Mouse (Mus musculus): ENCODE measurements around the gene Wee2. TPM values are rescaled to one million over a fixed set of nuclear protein-coding genes. Genes with fewer than 3 reads are reported as not detected.

Gene Wee2
- total RNA-seq, 2 experiments from 2014 or later: not detected

GRCm38 (mm10) chr6:40428696-40429095, 10.2 kb upstream of the Wee2 start:
- DNase-seq: no peak
- TF ChIP-seq CTCF (IDR thresholded peaks at IDR 0.05): no peak
- no peak overlapping the region for H3K4me3 ChIP-seq
- intact Hi-C loops (cut with DNase I): no loop called here
- no peak overlapping the region for H3K27ac ChIP-seq

DNA sequence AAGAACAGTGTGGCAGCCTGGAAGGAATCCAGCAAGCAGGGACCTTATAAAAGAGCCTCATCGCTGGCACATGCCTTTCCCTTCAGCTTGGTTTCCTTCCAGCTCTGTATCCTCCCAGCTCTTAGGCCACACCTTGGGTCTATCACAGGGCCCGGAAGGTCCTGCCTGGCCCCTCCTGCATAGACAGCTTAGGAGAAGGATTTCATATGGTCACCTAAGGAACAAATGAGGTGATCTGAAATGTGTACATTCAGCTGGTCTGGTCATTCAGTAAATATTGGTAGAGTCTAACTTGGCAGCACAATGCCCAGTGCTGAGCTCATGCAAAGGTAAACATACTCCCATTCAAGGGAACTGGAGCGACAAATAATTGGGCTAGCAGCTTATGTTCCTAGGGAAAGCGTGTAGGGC, 9.4 kb upstream of the Wee2 start:
- DNase-seq: no peak
- no peak for TF ChIP-seq CTCF (IDR thresholded peaks at IDR 0.05)
- no peak overlapping the region for H3K4me3 ChIP-seq
- intact Hi-C loops (cut with DNase I): no loop called here
- H3K27ac ChIP-seq: no peak overlapping the region

GRCm38 (mm10) chr6:40430251-40430650, 8.6 kb upstream of the Wee2 start:
- H3K27ac ChIP-seq: no peak overlapping the region
- TF ChIP-seq CTCF (IDR thresholded peaks at IDR 0.05): no peak
- no peak for DNase-seq
- intact Hi-C loops (cut with DNase I): no loop called here
- H3K4me3 ChIP-seq: no peak overlapping the region

GRCm38 (mm10) chr6:40430878-40431277, 8.0 kb upstream of the Wee2 start:
- Histone ChIP-seq H3K4me3 (no peak overlapping the region), H3K27ac (no peak overlapping the region)
- TF ChIP-seq CTCF (IDR thresholded peaks at IDR 0.05): no peak
- intact Hi-C loops (cut with DNase I): no loop called here
- no peak for DNase-seq

DNA sequence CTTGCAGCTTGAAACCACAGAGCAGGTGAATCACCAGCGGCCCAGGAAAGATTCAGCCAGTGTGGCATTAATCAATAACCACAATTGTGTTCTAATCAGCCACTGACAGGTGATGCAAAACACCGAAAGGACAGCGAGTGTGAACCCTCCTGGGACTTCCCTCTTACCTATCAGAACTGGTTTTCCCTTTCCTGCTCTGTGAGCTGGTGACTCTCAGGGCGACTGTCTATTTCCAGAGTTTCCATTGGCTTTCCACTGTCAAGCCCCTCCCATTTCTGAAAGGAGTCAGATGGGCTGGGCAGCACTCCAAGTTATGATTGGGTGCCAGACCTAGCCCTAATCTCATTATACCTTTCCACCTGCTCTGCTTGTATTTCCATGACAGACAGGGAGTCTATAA, 7.5 kb upstream of the Wee2 start:
- DNase-seq: no peak
- intact Hi-C loops (cut with DNase I): no loop called here
- Histone ChIP-seq H3K27ac (no peak overlapping the region), H3K4me3 (no peak overlapping the region)
- no peak for TF ChIP-seq CTCF (IDR thresholded peaks at IDR 0.05)

DNA sequence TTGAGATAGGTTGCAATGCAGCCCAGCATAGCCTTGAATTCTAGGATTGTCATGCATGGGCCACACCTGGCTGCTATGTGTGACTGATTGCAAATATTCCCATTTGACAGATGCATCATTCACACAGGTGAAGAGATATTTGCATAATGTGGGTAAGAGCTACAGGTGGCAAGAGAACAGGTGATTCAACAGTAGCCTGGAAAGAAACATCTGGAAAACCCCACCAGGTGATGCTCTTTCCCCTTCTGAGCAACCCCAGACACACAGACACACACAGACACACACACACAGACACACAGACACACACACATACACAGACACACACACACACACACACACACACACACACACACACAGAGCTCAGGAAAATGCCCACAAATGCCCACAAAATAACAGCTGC, 7.1 kb upstream of the Wee2 start:
- intact Hi-C loops (cut with DNase I): no loop called here
- no peak overlapping the region for H3K27ac ChIP-seq
- no peak overlapping the region for H3K4me3 ChIP-seq
- TF ChIP-seq CTCF (IDR thresholded peaks at IDR 0.05): no peak
- DNase-seq: no peak

- H3K4me3 ChIP-seq: no peak overlapping the region
- DNase-seq: no peak
- no peak for TF ChIP-seq CTCF (IDR thresholded peaks at IDR 0.05)
- H3K27ac ChIP-seq: no peak overlapping the region
- intact Hi-C loops (cut with DNase I): no loop called here
Measured at GRCm38 (mm10) chr6:40432346-40433275, 6.3 kb upstream of the Wee2 start.

DNA sequence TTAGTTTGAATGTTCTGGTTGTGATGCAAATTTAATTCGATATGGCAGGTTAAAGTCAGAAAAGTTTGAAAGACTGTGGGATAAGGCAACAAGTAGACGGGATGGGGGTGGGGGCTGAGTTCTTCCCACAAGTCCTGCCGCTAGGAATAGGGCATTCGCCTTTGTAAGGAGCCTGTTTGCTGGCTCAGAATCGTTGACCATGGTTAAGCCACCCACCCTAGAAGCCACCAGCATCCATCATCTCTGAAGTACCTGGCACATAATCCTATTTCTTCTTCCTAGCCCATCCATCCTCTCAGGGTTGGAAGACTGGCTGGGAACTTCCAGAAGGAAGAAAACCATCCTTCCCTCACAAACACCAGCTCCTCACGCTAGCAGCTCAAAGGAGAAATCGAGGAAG, 4.2 kb upstream of the Wee2 start:
- Histone ChIP-seq H3K4me3 (peak overlapping the region; percentile 83), H3K27ac (no peak overlapping the region)
- intact Hi-C loops (cut with DNase I): no loop called here
- TF ChIP-seq CTCF (IDR thresholded peaks at IDR 0.05): no peak
- no peak for DNase-seq

DNA sequence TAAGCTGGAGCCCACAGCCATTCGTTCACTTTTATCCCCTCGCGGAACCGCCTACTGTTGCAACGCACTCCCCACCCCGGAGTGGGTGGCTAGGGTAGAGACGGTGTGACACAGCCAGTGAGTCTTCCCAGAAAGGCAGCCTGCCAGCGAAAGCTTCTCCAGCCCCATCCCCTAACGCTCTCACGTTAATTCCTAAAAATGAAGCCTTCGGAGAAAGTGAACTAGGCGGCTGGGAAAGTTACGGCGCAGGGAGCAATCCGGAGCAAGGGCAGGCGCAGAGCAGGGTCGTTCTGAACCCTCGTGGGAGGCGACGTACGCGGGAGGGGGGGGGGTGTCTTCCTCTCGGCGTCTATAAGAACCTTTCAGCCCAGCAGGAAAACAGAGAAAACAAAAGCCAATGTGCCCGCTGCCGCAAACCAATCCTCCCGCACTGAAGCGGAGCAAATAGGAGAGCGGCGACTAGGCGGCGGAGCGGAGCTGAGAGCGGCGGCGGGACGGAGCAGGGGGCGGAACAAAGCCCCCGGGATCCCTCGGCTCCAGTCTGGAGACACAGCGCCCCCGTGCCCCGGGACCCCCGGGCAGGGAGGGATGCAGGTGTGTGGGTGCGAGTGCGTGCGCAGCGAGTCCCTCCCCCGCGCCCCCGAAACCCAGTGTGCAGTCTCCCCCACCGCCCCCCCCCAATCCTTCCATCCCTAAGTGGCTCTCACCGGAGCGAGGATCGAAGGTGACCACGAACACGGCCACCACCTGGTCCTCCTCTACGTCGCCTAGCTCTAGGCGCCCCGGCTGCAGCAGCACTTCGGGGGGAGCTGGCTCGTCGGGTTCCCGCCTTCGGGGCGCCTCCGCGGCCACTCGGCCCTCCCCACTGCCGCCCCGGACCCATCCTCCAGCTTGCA, 3.5 kb upstream of the Wee2 start:
- Histone ChIP-seq H3K27ac (peak overlapping the region; percentile 83), H3K4me3 (peak overlapping the region; percentile 83)
- peak; percentile 55 for DNase-seq
- TF ChIP-seq CTCF (IDR thresholded peaks at IDR 0.05): no peak
- intact Hi-C loops (cut with DNase I): no loop called here

- peak within 1 kb of the TSS; percentile 83 for H3K4me3 ChIP-seq
- peak within 1 kb of the TSS; percentile 83 for H3K27ac ChIP-seq
- DNase-seq: peak; percentile 89
- no peak for TF ChIP-seq CTCF (IDR thresholded peaks at IDR 0.05)
- intact Hi-C loops (cut with DNase I): no loop called here
Measured at GRCm38 (mm10) chr6:40436047-40436483, 2.8 kb upstream of the Wee2 start, which contains the start of gene E330009J07Rik. E330009J07Rik (minus strand) TSS chr6:40436135.

DNA sequence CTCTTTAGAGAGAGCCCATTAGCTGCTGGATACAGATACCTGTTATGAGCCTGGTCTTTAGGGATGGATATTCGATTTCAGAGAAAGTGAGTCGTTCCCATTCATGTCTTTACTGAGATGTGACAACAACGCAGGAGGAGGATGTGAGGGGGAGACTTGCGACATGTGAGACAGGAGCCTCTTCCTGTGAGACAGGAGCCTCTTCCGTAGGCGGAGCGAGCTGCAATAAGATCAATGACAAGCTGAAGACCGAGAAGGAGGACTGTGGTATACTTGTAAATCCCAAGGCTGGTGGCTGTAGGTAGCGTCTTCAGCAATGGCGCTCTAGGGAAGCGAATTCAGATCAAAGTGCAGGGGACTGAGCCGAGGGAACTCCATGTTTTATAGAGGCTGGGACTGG, 843 bp downstream of the Wee2 start:
- H3K4me3 ChIP-seq: no peak overlapping the region
- no peak overlapping the region for H3K27ac ChIP-seq
- intact Hi-C loops (cut with DNase I): no loop called here
- DNase-seq: no peak
- TF ChIP-seq CTCF (IDR thresholded peaks at IDR 0.05): no peak

- intact Hi-C loops (cut with DNase I): no loop called here
- Histone ChIP-seq H3K27ac (no peak overlapping the region), H3K4me3 (no peak overlapping the region)
- no peak for DNase-seq
- no peak for TF ChIP-seq CTCF (IDR thresholded peaks at IDR 0.05)
Measured at GRCm38 (mm10) chr6:40441276-40441675, 2.4 kb downstream of the Wee2 start.

DNA sequence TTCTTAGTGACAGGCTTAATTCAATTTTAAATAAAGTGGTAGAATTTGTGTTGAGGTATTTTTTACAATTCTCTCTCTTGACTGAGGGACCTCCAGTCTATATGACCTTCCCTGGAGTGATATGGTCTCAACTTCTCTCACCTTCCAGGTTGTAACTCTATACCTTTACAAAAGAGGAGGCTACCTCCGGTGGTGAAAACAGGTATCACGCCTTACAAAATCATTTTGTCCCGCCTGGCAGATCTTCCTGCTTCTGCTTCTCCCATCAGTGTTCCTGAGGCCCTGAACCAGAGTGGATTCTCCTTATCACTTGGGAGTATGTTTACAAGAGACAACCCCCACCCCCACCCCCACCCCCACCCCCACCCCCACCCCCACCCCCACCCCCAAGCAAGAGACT, 2.9 kb downstream of the Wee2 start:
- TF ChIP-seq CTCF (IDR thresholded peaks at IDR 0.05): no peak
- Histone ChIP-seq H3K27ac (no peak overlapping the region), H3K4me3 (no peak overlapping the region)
- DNase-seq: no peak
- intact Hi-C loops (cut with DNase I): no loop called here
